Mouse (Mus musculus) limb, embryonic 10.5 days (tissue): ENCODE data around the gene Bud31. TPM values are rescaled to one million over a fixed set of nuclear protein-coding genes. Genes with fewer than 3 reads are reported as not detected.
"Not testable (repeated sequence)": the region's sequence is repeated elsewhere in the genome, so short reads cannot be mapped to it uniquely, and the experiment has no call there.

Experiments
- DNase-seq: peaks from one replicate; pipeline ENCODE4 v3.0.0-alpha.2; 2017; ENCODE audit warnings: low spot score
- H3K27ac ChIP-seq: fragments of 300-500 bp; sonication (generic); 2 replicates; pipeline ENCODE4 v1.5.1; 2016; ENCODE audit warnings: mild to moderate bottlenecking
- H3K27me3 ChIP-seq: fragments of 300-500 bp; sonication (generic); 2 replicates; pipeline ENCODE4 v1.6.1; 2016; ENCODE audit warnings: low read depth, mild to moderate bottlenecking; ENCODE audit not compliant: poor library complexity, severe bottlenecking
- H3K36me3 ChIP-seq: fragments of 300-500 bp; sonication (generic); 2 replicates; pipeline ENCODE4 v1.6.1; 2016; ENCODE audit warnings: mild to moderate bottlenecking, moderate library complexity
- H3K4me1 ChIP-seq: fragments of 300-500 bp; sonication (generic); 2 replicates; pipeline ENCODE4 v1.6.1; 2016
- H3K4me3 ChIP-seq: fragments of 300-500 bp; sonication (generic); 2 replicates; pipeline ENCODE4 v1.5.1; 2016; ENCODE audit warnings: mild to moderate bottlenecking, moderate library complexity
- H3K9me3 ChIP-seq: fragments of 300-500 bp; sonication (generic); replicated peaks from 2 replicates; pipeline ENCODE4 v1.6.1; 2016; ENCODE audit warnings: mild to moderate bottlenecking
- WGBS: fragments of 180-500 bp; shearing (Covaris S2); methylation state at CpG from one replicate; pipeline ENCODE4 v1.1.7; 2016; 5-methylcytosine and 5-hydroxymethylcytosine counted together
- polyA plus RNA-seq: library from polyadenylated mRNA; unstranded; fragments of >200 nt; fragmentation: Nextera tagmentation; extraction: Ambion mirVana; gene quantifications from 2 replicates; pipeline ENCODE4 v1.2.1, GENCODE M21; 2016

Bud31 gene
- polyA plus RNA-seq, 1 experiment from 2014 or later = 277 TPM

DNA sequence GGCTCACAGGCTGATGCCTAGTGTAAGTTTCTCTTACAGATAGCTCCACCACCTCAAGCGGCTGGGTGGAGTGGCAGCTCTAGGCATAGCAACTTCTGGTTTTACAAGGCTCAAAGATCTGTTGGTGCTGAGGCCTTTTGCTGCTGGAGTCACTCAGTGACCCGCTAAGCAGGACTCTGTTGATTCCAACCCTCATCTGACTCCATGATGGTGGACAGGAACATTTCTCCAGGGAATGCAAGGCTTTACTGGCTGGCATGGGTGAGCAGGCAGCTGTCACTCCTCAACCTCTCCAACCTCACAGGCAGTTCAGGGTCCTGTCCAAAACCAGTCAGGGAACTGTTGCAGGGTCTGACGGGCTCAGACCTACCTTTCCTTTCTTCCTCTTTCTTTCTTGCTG lies 9.2 kb upstream of the Bud31 start:
- no peak overlapping the region for H3K27ac ChIP-seq
- DNase-seq = no peak
- 95% methylated on average over 3 of the region's 3 CpGs for WGBS
- peaks cover 100% of the 10 kb centered on the region for H3K36me3 ChIP-seq
- no peaks in the 10 kb centered on the region for H3K9me3 ChIP-seq
- H3K4me1 ChIP-seq = no peaks in the 10 kb centered on the region
- no peak overlapping the region for H3K4me3 ChIP-seq
- no peaks in the 10 kb centered on the region for H3K27me3 ChIP-seq

DNA sequence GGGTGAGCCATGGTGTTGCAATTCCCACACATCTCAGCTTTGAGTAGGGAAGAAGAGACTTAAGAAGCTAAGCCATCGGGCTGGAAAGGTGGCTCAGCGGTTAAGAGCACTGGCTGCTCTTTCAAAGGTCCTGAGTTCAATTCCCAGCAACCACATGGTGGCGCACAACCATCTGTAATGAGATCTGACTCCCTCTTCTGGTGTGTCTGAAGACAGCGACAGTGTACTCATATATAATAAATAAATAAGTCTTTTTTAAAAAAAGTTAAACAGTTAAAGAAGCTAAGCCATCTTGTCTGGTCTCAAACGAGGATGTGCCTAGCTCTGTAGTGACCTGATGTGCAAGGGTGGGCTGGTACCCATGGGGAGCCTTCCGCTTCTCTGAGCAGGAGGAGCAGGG lies 6.9 kb upstream of the Bud31 start:
- H3K4me3 ChIP-seq, H3K27me3 ChIP-seq, H3K27ac ChIP-seq, H3K9me3 ChIP-seq, H3K4me1 ChIP-seq, DNase-seq: not testable (repeated sequence)
- H3K36me3 ChIP-seq = peaks cover 99% of the 10 kb centered on the region
- 94% methylated on average over 6 of the region's 6 CpGs for WGBS

DNA sequence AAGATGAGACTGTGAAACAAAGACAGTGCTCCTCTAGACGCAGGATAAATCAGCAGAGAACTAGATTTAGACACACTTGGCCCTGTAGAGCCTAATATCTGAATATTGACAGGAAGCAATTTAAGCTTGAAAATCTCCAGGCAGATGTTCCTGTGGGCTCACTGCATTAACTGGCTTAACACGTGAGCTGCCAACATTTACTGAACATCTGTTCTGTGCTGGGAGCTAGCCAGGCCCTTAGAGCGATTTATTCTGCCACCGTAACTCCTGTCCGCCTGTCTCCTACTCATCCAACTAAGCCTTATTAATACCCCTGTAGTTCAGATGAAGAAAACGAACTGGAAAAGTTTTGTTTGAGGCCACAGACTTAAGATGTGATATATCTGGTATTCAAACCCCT lies 1.3 kb upstream of the Bud31 start:
- peaks cover 24% of the 10 kb centered on the region for H3K4me1 ChIP-seq
- H3K27ac ChIP-seq = peak overlapping the region; percentile 97
- no peak for DNase-seq
- no peaks in the 10 kb centered on the region for H3K9me3 ChIP-seq
- 20% methylated on average over 6 of the region's 6 CpGs for WGBS
- H3K27me3 ChIP-seq = no peaks in the 10 kb centered on the region
- peak overlapping the region; percentile 95 for H3K4me3 ChIP-seq
- peaks cover 69% of the 10 kb centered on the region for H3K36me3 ChIP-seq

DNA sequence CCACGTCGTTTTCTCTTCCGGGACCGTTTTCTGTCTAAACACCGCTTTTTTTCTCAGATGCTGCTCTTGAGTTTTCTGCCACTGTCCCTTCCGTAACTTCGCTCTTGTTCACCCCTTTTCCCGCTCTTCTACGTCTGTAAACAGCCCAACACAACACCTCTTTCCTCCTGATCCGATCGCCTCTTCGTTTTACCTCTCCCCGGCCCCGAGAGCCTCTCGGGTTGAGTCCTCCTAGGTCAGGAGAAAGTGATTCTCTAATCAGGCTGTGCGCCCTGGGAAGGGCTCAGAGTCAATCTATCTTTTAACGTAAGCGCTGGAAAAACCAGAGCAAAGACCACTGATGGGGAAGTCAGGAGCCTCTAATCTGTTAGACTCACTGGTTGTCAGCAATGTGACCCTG lies 449 bp downstream of the Bud31 start:
- Histone ChIP-seq H3K27ac (peak overlapping the region; percentile 97), H3K36me3 (peaks cover 69% of the 10 kb centered on the region)
- 1% methylated on average over 18 of the region's 18 CpGs for WGBS

DNA sequence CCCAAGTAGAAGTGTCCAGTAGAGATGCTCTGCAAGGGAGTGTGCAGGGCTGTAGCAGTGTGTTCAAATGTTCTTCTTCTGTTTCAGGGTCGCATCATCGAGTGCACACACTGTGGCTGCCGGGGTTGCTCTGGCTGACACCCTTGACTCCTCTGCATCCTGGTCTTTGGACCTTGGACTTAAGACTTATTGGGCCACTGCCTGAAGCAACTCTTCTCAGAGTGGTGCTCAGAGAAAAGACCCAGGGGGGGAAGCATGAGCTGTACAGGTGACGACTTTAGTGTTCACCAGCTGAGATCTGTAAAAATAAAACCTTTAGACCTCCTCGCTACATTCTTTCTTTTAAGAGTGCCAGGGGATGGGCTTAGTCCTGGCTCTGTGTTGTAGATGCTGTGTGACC lies 7.6 kb downstream of the Bud31 start:
- H3K27ac ChIP-seq = no peak overlapping the region
- no peak overlapping the region for H3K4me3 ChIP-seq
- no peaks in the 10 kb centered on the region for H3K9me3 ChIP-seq
- no peak for DNase-seq
- WGBS = 94% methylated on average over 5 of the region's 5 CpGs
- H3K27me3 ChIP-seq = no peaks in the 10 kb centered on the region
- H3K4me1 ChIP-seq = no peaks in the 10 kb centered on the region
- H3K36me3 ChIP-seq = peaks cover 100% of the 10 kb centered on the region

More for the DNA sequence above, 449 bp downstream of the Bud31 start:
- H3K9me3 ChIP-seq = no peaks in the 10 kb centered on the region
- peak overlapping the region; percentile 95 for H3K4me3 ChIP-seq
- H3K27me3 ChIP-seq = no peaks in the 10 kb centered on the region
- no peak for DNase-seq
- H3K4me1 ChIP-seq = peaks cover 24% of the 10 kb centered on the region

DNA sequence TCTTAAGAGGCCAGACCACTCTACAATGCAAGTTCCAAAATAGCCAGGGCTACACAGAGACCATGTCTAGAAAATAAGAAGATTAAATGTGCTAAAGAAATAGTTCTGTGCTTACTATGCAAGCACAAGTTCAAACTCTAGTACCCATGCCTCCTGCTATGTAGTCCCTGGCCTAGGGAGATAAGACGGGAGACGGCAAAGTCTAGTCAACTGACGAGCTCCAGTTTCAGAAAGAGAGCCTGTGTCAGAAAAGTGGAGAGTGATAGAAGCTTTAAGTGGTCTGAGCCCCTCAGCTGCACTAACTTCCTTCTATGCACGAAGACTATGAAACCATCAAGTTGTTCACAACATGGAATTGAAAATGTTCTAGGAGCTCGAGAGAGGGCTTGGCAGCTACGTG lies 9.1 kb downstream of the Bud31 start:
- H3K36me3 ChIP-seq = peaks cover 100% of the 10 kb centered on the region
- no peaks in the 10 kb centered on the region for H3K9me3 ChIP-seq
- 94% methylated on average over 6 of the region's 6 CpGs for WGBS
- no peak for DNase-seq
- no peak overlapping the region for H3K4me3 ChIP-seq
- H3K4me1 ChIP-seq = no peaks in the 10 kb centered on the region
- H3K27ac ChIP-seq = no peak overlapping the region
- no peaks in the 10 kb centered on the region for H3K27me3 ChIP-seq

DNA sequence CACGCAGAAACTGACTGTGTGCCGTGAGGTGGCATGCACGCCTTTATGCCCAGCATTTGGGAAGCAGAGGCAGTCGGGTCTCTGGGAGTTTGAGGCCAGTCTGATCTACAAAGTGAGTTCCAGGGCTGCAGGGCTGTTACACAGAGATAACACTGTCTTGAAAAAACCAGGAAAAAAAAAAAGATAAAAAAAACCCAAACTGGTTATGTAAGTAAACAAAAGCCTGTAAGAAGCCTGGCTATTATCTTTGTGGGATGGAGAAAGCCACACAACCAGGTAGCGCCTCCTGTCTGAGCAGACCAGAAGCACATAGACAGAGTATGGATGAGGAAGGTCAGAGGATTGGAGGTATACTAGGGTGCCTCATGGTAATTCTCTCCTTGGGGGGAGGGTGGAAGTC lies 12.5 kb downstream of the Bud31 start:
- no peak overlapping the region for H3K4me3 ChIP-seq
- peaks cover 95% of the 10 kb centered on the region for H3K36me3 ChIP-seq
- no peaks in the 10 kb centered on the region for H3K4me1 ChIP-seq
- 96% methylated on average over 5 of the region's 5 CpGs for WGBS
- no peak overlapping the region for H3K27ac ChIP-seq
- no peak for DNase-seq
- H3K9me3 ChIP-seq = no peaks in the 10 kb centered on the region
- no peaks in the 10 kb centered on the region for H3K27me3 ChIP-seq

DNA sequence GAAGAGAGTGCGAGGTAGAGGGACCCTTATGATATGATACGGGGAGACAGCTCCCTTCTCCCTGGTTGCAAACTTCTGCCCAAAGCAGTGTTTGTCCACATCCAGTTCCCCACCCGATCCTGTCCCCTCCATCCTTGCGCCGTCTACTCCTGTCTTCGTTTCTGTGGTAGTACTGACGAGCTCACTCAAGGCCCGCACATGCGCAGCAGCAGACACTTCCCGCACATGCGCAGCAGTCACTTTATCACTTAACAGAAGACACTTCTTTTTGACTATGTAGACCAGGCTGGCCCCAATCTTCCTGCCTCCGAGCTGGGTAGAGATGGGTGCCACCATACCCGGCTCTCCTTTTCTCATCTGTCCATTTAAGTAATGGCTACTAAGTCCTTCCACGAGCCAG lies 21.2 kb downstream of the Bud31 start:
- Histone ChIP-seq H3K4me1 (peaks cover 8% of the 10 kb centered on the region), H3K36me3 (peaks cover 84% of the 10 kb centered on the region), H3K9me3 (no peaks in the 10 kb centered on the region), H3K4me3 (no peak overlapping the region), H3K27me3 (no peaks in the 10 kb centered on the region), H3K27ac (no peak overlapping the region)
- no peak for DNase-seq
- 94% methylated on average over 14 of the region's 14 CpGs for WGBS

DNA sequence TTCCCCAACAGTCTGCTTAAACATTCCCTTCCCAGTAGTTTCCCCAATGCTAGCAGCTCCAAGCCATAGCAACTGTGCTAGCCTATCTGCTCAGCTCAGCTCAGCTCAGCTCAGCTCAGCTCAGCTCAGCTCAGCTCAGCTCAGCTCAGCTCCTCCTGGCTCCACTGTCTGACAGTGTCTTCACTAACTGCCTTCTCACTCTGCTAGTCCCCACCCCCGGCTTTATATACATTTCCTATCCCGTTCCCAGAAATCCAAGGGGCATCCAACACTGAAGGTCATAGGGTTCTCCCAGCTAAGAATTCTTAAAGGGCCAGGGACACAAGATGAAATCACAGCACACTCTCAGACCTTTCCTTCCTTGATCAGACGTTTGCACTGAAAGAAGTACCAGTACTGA lies 24.5 kb downstream of the Bud31 start:
- DNase-seq = no peak
- no peaks in the 10 kb centered on the region for H3K27me3 ChIP-seq
- peaks cover 61% of the 10 kb centered on the region for H3K36me3 ChIP-seq
- 78% methylated on average over 3 of the region's 3 CpGs for WGBS
- H3K27ac ChIP-seq = no peak overlapping the region
- peaks cover 22% of the 10 kb centered on the region for H3K4me1 ChIP-seq
- no peaks in the 10 kb centered on the region for H3K9me3 ChIP-seq
- H3K4me3 ChIP-seq = no peak overlapping the region

DNA sequence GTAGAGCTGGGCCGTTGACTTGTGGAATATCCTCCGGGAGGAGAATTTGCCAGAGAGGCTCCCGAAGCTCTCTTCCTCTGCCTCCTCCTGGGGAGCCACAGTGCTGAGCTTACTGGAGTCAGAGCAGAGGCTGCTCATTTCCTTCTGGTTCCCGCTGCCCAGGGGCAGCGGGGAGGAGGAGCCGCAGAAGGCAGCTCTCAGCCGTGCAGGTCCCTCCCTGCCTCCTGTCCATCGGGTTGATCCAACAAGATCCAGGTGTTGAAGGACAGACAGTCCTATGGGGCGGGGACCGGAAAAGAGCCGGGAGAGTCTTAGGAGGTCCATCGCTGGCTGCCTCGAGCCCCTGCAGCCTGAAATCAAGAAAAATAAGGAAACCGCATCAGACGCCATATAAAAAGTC lies 25.0 kb downstream of the Bud31 start:
- Histone ChIP-seq H3K4me3 (no peak overlapping the region), H3K9me3 (no peaks in the 10 kb centered on the region), H3K36me3 (peaks cover 60% of the 10 kb centered on the region), H3K27ac (no peak overlapping the region), H3K4me1 (peaks cover 22% of the 10 kb centered on the region), H3K27me3 (no peaks in the 10 kb centered on the region)
- DNase-seq = no peak
- 89% methylated on average over 15 of the region's 15 CpGs for WGBS

DNA sequence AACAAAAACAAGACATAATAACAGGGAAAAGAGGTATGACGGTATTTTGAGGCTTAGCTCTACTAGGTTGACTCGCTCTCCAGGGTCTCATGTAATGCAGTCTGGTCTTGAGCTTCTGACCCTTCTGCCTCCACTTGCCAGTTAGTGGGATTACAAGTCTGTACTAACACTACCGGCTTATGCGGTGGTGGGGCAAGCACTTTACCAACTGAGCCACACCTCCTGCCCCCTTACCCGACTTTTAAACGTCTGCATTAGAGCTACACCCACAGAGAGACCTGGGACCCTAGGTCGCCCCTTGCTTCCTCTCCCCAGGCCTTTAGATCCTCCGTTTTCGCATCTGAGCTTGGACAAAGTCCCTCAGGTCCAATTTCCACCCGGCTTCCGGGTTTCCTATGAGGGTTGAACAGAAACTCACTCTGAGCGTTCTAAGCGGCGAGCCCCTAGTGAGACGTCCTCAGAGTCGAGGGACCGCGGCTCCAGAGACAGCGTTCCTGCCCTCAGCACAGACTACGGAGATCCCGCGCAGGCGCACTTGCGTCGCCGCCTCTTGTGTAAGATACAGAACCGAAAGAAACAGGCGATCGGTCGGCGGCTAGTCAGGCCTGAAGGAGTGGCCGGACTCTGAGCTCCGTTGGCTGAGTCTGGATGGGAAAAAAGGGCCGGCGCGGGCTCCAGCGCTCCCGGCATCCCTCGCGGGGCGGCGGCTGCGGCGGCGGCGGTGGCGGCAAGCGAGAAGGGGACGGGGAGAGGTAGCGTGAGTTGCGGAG lies 26.6 kb downstream of the Bud31 start, which contains the start of the genes Ptcd1 and Cpsf4:
Ptcd1 (minus strand) TSS at position 573 of the 770 bp plus-strand sequence.
Cpsf4 (plus strand) TSS at position 678 of the 770 bp plus-strand sequence.
- WGBS = under 1% methylated on average over 51 of the region's 51 CpGs
- no peaks in the 10 kb centered on the region for H3K9me3 ChIP-seq
- peak within 1 kb of the TSS; percentile 91 for H3K27ac ChIP-seq
- H3K4me1 ChIP-seq = peaks cover 22% of the 10 kb centered on the region
- peak; percentile 100 for DNase-seq
- no peaks in the 10 kb centered on the region for H3K27me3 ChIP-seq
- peak within 1 kb of the TSS; percentile 87 for H3K4me3 ChIP-seq
- H3K36me3 ChIP-seq = peaks cover 60% of the 10 kb centered on the region

DNA sequence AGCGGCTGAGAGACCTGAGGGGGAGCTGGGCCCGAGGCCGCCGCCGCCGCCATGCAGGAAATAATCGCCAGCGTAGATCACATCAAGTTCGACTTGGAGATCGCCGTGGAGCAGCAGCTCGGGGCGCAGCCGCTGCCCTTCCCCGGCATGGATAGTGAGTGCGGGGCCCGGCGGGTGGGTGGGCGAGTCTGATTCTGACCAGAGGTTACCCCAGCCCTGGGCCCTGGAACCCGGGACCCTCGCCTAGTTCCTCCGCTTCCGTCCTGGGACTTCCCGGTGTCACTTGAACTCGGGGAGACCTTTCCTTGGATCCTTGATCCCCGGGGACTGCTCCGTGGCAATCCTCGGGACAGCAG lies 27.1 kb downstream of the Bud31 start:
- H3K4me3 ChIP-seq = peak overlapping the region; percentile 87
- WGBS = under 1% methylated on average over 28 of the region's 28 CpGs
- no peaks in the 10 kb centered on the region for H3K27me3 ChIP-seq
- no peaks in the 10 kb centered on the region for H3K9me3 ChIP-seq
- peak overlapping the region; percentile 91 for H3K27ac ChIP-seq
- H3K36me3 ChIP-seq = peaks cover 60% of the 10 kb centered on the region
- no peak for DNase-seq
- peaks cover 22% of the 10 kb centered on the region for H3K4me1 ChIP-seq

DNA sequence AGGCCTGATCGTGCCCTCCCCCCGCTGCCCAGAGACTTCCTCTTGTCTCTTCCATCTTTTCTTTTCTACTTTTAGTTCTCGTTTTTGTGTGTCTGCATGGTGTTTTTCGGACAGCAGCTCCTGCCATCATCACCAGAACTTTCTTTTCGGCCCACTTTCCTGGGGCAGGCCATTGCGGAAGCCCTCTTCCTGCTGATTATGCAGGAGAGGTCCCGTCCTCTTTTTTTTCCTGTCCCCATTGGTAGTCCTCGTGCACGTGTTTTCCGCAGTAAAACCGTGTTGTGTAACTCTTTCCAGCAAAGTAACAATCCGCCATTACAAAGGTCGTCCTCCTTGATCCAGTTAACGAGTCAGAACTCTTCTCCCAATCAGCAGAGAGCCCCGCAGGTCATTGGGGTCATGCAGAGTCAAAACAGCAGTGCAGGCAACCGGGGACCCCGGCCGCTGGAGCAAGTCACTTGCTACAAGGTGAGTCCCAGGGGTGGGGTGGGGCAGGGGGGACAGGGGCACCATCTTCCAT lies 38.4 kb downstream of the Bud31 start:
- no peak overlapping the region for H3K27ac ChIP-seq
- H3K4me3 ChIP-seq = no peak overlapping the region
- no peaks in the 10 kb centered on the region for H3K9me3 ChIP-seq
- H3K4me1 ChIP-seq = no peaks in the 10 kb centered on the region
- no peaks in the 10 kb centered on the region for H3K27me3 ChIP-seq
- peaks cover 100% of the 10 kb centered on the region for H3K36me3 ChIP-seq
- 85% methylated on average over 18 of the region's 18 CpGs for WGBS
- no peak for DNase-seq
